Mouse (Mus musculus): ENCODE results near the gene Fam129c.
A peak's percentile ranks its signal among the peaks of the same experiment; 100 is the strongest.

The Fam129c gene

GRCm38 (mm10) chr8:71597451-71597850, at the start of gene Fam129c:
Fam129c (plus strand) TSS chr8:71597648.
- no peak for DNase-seq (ENCODE audit: low read depth)

GRCm38 (mm10) chr8:71550754-71551153, 46.7 kb upstream of the Fam129c start:
- no peak for DNase-seq (ENCODE audit: low read depth)

GRCm38 (mm10) chr8:71552770-71553169, 44.7 kb upstream of the Fam129c start:
- no peak for DNase-seq (ENCODE audit: low read depth)

- no peak for DNase-seq (ENCODE audit: low read depth)
Observed at GRCm38 (mm10) chr8:71554001-71554400, 43.4 kb upstream of the Fam129c start.

GRCm38 (mm10) chr8:71554644-71555043, 42.8 kb upstream of the Fam129c start:
- no peak for DNase-seq (ENCODE audit: low read depth)

- DNase-seq (ENCODE audit: low read depth) = no peak
Observed at GRCm38 (mm10) chr8:71558071-71558957, 39.1 kb upstream of the Fam129c start, which contains the start of gene Tmem221. Tmem221 (minus strand) TSS chr8:71558871.

GRCm38 (mm10) chr8:71558958-71559690, 38.3 kb upstream of the Fam129c start:
- DNase-seq (ENCODE audit: low read depth) = peak; percentile 84

- no peak for DNase-seq (ENCODE audit: low read depth)
Observed at GRCm38 (mm10) chr8:71560071-71560470, 37.4 kb upstream of the Fam129c start.

GRCm38 (mm10) chr8:71560765-71561164, 36.7 kb upstream of the Fam129c start:
- no peak for DNase-seq (ENCODE audit: low read depth)

- peak; percentile 83 for DNase-seq (ENCODE audit: low read depth)
Observed at GRCm38 (mm10) chr8:71561401-71561800, 36.0 kb upstream of the Fam129c start.

GRCm38 (mm10) chr8:71562751-71563150, 34.7 kb upstream of the Fam129c start:
- DNase-seq (ENCODE audit: low read depth) = peak; percentile 55

GRCm38 (mm10) chr8:71563992-71564391, 33.5 kb upstream of the Fam129c start:
- DNase-seq (ENCODE audit: low read depth) = no peak

GRCm38 (mm10) chr8:71566501-71566900, 30.9 kb upstream of the Fam129c start, which contains the start of gene Nxnl1:
Nxnl1 (minus strand) TSS chr8:71566601.
- DNase-seq (ENCODE audit: low read depth) = no peak

GRCm38 (mm10) chr8:71567587-71567986, 29.9 kb upstream of the Fam129c start:
- no peak for DNase-seq (ENCODE audit: low read depth)

- DNase-seq (ENCODE audit: low read depth) = no peak
Observed at GRCm38 (mm10) chr8:71568387-71568937, 29.0 kb upstream of the Fam129c start, which contains the start of gene Slc27a1. Slc27a1 (plus strand) TSS chr8:71568882.

GRCm38 (mm10) chr8:71568941-71569340, 28.5 kb upstream of the Fam129c start:
- DNase-seq (ENCODE audit: low read depth) = no peak

- DNase-seq (ENCODE audit: low read depth) = peak; percentile 77
Observed at GRCm38 (mm10) chr8:71569366-71570290, 27.8 kb upstream of the Fam129c start.

- peak; percentile 89 for DNase-seq (ENCODE audit: low read depth)
Observed at GRCm38 (mm10) chr8:71570291-71570954, 27.0 kb upstream of the Fam129c start.

GRCm38 (mm10) chr8:71572077-71572476, 25.4 kb upstream of the Fam129c start:
- DNase-seq (ENCODE audit: low read depth) = no peak

- DNase-seq (ENCODE audit: low read depth) = no peak
Observed at GRCm38 (mm10) chr8:71572847-71573633, 24.4 kb upstream of the Fam129c start.

Data from c-Kit-positive CD71-negative TER-119-negative erythroid progenitor cells, embryonic 14.5 days (primary cell).